Mouse (Mus musculus): ENCODE measurements around the gene Gm9732. TPM values are rescaled to one million over a fixed set of nuclear protein-coding genes. Genes with fewer than 3 reads are reported as not detected.
A peak's percentile ranks its signal among the peaks of the same experiment; 100 is the strongest.
"Not testable (repeated sequence)": the region's sequence is repeated elsewhere in the genome, so short reads cannot be mapped to it uniquely, and the experiment has no call there.

Gene Gm9732
- total RNA-seq (2022) = not detected

DNA sequence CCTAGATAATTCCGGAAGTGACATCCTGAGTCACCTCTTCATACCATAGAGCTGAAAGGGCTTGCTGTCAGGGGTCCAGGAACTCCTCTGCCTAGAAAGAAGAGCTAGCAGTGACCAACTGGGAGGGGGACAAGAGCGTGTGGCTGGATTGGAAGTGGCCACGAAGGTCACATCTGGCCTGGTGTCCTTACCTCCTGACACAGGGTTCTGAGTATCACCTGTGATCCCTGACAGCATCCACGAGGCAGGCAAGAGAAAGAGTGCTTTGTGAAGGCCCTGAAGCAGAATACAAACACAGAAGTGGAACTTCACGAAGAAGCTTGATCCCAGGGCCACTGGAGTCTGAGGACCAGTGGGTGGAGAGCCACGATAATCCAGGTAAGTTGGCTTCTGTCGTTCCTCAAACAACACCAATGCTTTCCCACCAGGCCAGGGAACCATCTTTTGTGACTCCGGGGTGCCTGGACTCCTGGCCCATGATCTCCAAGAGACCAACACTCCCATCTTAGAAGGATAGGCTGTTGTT, at the start of gene Gm9732:
Gene Gm9732 (plus strand): TSS at position 51 of the 526 bp plus-strand sequence.
- not testable (repeated sequence) for DNase-seq (ENCODE audit: low spot score in 2 of 2)

DNA sequence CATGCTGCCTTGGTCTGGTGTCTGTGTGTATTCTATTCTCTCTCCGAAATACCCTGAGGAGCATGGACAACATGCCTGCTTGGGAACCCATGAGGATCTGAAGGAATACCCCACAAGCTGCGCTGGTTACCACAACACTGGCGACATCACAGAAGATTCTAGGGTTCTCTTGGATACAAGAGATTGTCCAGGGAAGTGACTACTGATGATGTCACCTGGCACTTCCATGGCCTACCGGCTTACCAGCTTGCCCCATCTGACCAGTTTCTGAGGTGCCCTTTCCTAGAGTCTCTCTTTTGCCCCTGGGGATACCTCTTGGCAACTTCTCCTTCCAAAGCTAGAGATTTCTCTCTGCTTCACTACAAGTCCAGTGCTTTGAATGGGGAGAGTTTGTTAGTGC, 39.6 kb upstream of the Gm9732 start, which contains the start of gene Gm8122:
Gene Gm8122 (minus strand): TSS at position 101 of the 400 bp plus-strand sequence.
- not testable (repeated sequence) for DNase-seq (ENCODE audit: low spot score in 2 of 2)

DNA sequence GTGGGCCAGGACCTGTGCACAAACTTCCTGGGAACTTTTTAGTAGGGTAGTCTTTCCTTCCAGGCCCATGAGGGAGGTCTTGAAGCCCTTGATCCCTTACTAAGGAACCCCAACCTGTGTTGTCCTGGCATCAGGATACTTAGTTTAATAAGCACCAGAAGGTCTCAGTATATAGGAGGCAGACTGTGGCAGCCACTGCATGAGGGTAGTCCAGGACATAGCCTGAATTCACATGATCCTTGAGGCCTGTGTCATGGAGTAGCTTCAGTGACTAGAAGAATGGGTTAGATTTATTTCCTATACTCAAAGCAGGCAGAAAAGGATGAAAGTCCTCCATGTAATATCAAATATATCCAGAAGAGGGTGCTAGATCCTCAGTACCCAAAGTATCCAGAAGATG, 37.1 kb upstream of the Gm9732 start:
- DNase-seq (ENCODE audit: low spot score in 2 of 2) = peak in 1 of 2 experiments; percentile 17

DNA sequence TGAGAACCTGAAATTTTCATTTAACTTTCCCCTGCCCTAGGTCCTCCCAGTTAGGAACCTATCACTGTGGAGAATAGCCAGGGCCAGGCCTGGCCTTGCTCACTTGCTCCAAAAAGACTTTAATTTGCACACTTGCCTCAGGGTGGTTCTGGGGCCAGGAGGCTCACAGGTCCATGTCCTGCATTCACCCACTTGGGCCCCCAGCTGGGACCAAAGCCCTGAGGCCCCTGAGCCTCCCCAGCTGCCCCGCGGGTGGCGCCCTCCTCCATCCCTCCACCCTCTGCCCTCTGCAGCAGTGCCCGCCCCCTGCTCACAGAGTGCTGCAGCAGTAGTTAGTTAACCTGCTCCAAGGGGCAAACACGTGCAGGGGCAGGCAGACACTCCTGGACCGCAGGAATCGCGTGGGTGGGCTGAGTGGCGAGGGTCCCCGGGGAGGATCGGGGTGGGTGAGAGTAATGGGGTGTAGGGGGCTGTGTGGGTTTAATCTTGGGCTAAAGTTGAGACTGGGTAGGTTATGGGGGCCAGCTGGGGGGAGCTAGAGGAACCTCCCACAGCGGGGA, 25.1 kb upstream of the Gm9732 start:
- DNase-seq (ENCODE audit: low spot score in 2 of 2) = not testable (repeated sequence)

DNA sequence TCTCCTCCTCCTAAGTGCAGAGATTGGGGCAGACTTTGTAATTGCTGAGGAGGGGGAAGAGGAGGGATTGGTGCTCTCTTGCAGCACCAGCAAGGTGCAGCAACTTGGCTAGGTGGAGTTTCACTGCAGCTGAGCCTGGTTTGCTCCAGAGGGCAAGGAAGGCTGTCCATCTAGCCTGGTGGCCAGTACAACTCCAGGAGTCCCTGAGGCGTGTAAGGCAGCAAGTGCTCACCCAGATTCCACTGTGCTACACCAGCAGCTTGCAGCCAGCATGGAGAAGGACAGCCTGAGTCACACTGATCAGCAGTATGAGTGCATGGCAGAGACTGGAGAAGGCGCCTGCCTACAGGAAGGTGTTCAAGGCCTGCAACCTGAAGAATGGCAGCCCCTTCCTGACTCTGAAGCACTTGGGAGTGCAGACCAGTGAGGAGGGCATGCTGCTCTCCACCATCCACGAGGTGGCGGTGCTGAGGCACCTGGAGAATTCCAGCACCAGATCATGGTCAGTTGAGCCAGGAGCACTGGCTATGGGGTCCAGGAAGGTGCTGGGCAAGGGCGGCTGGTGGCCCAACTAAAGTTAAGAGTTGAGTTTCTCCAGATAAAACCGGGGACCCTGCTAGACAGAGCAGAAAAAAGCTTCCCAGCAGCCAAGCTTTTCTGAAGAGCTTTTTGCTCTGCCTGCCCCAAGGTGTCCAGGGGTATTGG, 24.1 kb upstream of the Gm9732 start:
- not testable (repeated sequence) for DNase-seq (ENCODE audit: low spot score in 2 of 2)

DNA sequence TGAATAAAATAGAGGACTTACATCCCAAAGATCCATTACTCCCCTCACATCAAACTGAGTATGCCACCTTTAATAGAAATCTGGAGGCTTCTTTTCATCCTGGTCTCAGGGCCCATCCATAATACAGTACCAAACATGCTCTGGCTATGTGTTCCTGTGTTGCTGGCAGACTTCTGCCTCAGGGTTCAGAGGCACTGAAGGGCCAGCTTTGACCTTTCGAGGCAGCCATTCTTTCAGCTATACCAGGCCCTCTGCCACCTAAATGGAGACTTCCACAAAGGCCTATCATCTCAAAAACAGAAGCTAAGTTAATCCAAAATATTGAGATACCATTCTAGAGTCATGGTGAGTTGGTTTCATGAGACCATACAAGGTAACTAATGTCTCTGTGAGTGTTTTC, 18.3 kb upstream of the Gm9732 start:
- not testable (repeated sequence) for DNase-seq (ENCODE audit: low spot score in 2 of 2)

DNA sequence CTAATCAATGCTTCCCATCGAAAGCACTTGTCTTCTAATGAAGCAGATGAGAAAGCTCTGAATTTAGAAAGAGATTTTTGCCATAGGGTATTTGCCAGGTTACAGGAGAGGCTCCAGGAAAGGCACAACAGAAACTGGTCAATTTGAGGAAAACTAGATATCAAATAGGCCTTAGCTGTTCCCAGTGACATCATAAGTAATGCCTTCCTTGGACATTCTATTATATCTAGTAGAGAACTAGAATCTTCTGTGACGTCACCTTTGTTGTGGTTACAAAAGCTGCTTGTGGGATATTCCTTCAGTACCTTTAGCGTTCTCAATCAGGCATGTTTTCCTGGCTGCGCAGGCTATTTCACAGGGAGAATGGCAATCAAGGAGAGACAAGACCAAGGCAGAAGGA, 16.5 kb upstream of the Gm9732 start, which contains the start of gene Gm8126:
Gene Gm8126 (plus strand): TSS at position 301 of the 400 bp plus-strand sequence.
- DNase-seq (ENCODE audit: low spot score in 2 of 2) = not testable (repeated sequence)

DNA sequence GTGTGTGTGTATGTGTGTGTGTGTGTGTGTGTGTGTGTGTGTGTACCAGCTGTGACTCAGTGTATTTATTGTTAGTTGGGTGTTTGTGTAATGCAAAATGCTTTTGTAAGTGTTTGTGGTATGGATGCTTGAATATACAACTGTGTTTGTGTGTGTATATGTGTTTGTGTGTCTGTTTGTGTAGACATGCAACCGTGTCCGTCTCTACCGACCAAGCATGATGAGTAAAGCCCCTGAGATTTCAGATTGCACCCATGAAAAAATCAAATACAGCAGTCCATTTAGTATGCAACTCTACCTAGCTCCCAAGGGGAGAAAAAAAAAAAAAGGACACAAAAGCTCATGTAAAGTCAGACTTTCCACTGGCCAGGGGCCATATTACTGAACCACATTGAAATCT, 11.4 kb upstream of the Gm9732 start:
- not testable (repeated sequence) for DNase-seq (ENCODE audit: low spot score in 2 of 2)

DNA sequence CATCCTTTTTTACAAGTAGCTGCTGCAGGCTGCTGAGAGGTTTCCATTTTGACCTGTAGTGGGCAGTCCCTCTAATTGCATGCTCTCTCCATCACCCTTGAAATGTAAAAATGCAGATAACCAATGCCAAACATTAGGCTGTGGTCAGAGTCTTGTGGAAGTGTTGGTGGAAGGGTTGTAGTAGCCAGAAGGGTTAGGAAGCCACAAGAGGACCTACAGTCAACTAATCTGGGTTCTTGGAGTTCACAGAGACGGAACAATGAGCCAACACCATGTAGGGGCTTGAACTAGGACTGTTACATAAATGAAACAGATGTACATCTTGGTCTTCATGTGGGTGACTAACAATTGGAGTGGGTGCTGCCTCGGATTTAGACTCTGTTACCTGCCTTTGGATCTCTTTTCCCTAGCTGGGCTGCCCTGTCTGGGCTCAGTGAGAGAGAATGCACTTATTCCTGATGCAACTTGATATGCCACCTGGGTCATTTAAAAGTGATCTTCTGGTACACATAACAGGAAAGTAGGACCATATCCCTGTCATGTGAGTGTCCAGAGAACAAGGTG, 6.2 kb upstream of the Gm9732 start:
- DNase-seq (ENCODE audit: low spot score in 2 of 2) = not testable (repeated sequence)

DNA sequence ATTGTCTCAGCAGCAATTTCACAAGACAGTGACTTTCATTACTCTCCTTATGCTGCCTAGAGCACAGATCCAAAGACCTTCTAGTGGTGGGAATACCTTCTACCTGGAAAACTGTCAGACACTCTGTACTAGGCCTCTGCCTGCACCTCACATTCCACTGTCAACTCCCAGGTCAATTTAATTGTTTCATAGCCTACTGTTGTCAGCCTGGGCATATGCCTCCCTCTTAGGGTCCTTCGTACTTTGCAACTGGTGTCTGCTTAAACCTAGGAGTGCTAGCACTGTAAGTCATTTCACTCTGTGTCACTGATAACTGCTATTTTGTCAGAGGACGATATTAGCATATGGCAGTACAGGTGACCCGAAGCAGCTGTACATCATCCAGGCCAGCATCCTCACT, 5.6 kb upstream of the Gm9732 start:
- not testable (repeated sequence) for DNase-seq (ENCODE audit: low spot score in 2 of 2)

DNA sequence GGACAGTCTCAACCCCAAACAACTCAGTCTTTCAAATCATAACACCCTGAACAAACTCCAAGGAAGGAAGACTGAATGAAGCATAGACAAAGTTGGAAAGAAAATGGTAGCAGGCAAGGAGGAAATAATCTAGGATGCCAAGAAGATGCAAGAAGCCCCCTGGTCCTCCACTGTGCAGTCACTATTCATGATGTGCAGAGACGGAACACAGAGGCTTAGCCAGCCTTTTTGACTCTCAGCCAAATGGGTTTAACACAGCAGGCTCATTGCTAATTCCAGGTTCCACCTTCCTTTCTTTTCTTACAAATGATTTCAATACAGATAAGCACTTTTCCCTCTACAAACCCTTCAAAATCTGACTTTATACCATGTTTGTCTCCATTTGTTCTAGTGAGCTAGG, 1.7 kb upstream of the Gm9732 start:
- DNase-seq (ENCODE audit: low spot score in 2 of 2) = not testable (repeated sequence)

DNA sequence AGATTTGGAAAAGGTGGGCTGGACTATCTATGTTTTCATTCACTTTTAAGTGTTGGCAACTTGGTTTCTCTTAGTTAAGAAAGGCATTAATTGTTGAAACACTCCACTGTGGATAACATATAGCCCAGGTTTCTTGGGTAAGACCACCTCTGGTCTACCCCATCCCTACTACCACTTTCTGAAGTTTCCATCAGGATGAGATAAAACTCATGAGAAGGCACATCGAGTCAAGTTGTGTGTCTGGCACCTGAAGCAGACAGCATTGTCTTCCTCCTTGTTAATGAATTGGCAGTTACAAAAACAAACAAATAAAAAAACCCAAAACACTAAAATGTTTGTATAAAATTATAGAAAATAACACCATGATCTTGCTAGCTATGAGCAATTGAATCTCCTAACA, 916 bp downstream of the Gm9732 start:
- DNase-seq (ENCODE audit: low spot score in 2 of 2) = not testable (repeated sequence)

DNA sequence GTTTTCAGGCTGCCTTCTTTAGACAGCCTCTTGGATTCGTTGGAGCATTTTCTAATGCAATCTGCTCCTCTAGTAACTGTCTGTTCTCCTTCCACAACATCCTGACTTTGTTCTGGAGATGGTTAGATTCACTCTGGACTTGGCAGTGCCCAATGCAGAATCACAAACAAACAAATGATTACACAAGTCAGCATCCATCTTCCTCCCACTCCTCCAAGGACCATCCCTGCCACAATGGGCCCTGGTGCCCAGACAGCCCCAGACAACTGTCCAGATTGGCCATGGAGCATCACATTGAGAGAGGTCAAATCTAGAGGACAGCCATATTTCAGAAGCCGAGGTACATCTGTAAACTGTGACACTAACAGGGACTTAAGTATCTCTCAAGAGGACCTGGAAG, 2.6 kb downstream of the Gm9732 start:
- DNase-seq (ENCODE audit: low spot score in 2 of 2) = not testable (repeated sequence)

DNA sequence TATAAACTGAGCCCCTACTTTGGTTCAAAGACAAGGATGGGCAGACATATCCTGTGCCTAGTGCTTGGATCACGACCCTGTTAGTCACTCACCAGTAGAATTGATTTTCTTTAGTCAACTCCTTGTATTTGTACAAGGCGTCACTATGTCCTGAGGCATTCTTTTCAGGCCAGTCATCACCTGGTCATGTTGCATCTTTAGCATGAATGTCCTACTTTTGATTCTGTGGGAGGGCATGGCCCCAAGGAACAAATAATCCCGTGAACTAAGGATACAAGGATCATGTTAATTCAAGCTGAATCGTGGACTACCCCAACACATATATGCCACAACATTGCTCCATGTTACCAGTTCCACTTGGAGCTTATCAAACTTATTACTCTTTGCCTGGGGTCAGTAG, 3.3 kb downstream of the Gm9732 start:
- not testable (repeated sequence) for DNase-seq (ENCODE audit: low spot score in 2 of 2)

DNA sequence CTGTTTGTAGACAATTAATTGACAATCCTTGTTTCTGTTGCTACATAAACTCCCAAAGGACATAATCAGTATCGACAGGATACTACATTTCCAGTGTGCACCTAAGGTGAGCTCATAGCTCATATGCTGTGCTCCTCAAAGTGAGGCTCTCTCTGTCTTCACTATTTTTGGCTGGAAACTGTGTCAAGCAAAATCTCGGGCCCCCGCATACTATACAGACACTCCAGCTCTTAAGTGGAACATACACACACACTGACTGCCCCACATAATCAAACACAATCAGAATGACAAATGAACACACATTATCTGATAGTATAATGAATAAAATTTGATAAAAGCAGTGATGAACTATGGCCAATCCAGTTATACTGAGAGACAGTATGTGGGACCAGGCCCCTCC, 3.8 kb downstream of the Gm9732 start:
- DNase-seq (ENCODE audit: low spot score in 2 of 2) = not testable (repeated sequence)

DNA sequence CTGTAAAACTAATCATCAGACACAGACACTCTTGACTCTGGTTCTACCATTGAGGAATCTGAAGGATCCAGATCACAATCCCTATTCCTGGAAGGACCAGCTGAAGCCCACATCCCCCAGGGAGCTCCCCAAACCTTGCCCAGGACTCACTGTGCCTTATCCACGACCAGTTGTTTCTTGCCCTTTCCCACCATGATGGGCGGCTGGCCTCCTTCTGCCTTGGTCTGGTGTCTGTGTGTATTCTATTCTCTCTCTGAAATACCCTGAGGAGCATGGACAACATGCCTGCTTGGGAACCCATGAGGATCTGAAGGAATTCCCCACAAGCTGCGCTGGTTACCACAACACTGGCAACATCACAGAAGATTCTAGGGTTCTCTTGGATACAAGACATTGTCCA, 18.7 kb downstream of the Gm9732 start, which contains the start of gene Gm8127:
Gene Gm8127 (minus strand): TSS at position 330 of the 400 bp plus-strand sequence.
- not testable (repeated sequence) for DNase-seq (ENCODE audit: low spot score in 2 of 2)

DNA sequence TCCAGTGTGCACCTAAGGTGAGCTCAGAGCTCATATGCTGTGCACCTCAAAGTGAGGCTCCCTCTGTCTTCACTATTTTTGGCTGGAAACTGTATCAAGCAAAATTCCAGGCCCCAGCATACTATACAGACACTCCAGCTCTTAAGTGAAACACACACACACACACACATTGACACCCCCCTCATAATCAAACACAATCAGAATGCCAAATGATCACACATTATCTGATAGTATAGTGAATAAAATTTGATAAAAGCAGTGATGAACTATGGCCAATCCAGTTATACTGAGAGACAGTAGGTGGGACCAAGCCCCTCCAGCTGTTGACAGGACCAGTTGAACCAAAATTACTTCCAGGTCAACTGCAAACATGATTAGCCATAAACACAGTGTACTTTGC, 44.7 kb downstream of the Gm9732 start:
- not testable (repeated sequence) for DNase-seq (ENCODE audit: low spot score in 2 of 2)

DNA sequence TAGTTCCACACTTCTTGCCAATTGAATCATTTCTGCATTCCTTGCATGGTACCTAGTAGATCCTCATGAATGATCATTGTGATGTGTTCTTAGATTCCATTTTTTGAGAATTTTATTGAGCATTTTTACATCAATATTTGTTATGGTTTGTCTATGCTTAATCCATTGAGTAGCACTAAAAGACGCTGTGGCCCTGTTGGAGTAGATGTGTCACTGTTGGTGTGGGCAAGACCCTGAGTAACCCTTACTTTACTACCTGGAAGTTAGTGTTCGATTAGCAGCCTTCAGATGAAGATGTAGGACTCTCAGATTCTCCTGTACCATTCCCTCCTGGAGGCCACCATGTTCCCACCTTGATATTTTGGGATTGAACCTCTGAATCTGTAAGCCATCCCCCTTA, 53.8 kb downstream of the Gm9732 start:
- not testable (repeated sequence) for DNase-seq (ENCODE audit: low spot score in 2 of 2)

DNA sequence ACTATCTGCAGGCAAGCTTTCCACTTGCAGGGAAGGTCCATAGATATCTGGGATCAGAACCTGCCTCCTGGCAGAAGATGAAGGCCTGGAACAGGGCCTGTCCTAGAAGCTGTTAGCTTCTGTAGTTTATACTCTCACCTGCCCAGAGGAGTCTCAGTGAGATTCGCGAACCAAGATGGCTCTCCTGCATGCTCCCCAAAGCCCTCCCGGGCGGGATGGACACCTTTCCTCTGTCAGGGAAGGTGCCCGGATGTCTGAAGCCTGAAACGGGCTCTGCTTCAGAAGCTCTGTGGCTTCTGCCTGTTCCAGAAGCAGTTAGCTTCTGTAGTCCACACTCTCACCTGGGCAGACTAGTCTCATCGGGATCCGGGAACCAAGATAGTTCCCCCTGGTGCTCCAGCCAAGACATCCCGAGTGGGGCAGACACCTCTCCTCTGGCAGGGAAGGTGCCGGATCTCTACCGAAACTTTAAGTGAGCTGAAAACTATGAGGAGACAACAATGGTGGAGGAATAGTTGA, 56.6 kb downstream of the Gm9732 start:
- DNase-seq (ENCODE audit: low spot score in 2 of 2) = not testable (repeated sequence)

DNA sequence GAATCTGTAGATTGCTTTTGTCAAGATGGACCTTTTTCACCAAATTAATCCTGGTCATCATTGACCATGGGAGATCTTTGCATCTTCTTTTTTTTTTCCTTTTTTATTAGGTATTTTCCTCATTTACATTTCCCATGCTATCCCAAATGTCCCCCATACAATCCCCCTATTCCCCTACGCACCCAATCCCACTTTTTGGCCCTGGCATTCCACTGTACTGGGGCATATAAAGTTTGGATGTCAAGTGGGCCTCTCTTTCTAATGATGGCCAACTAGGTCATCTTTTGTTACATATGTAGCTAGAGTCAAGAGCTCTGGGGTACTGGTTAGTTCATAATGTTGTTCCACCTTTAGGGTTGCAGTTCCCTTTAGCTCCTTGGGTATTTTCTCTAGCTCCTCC, 62.8 kb downstream of the Gm9732 start:
- not testable (repeated sequence) for DNase-seq (ENCODE audit: low spot score in 2 of 2)

DNA sequence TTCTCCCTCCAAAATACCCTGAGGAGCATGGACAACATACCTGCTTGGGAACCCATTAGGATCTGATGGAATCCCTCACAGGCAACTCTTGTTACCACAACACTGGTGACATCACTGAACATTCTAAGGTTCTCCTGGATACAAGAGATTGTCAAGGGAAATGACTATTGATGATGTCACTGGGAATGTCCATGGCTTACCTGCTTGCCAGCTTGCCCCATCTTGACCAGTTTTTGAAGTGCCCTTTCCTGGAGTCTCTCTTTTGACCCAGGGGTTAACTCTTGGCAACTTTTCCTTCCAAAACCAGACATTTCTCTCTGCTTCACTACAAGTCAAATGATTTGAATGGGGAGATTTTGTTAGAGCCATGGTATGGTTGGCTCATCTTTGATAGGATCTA, 72.9 kb downstream of the Gm9732 start, which contains the start of gene 1700001F09Rik:
Gene 1700001F09Rik (minus strand): TSS at position 101 of the 400 bp plus-strand sequence.
- not testable (repeated sequence) for DNase-seq (ENCODE audit: low spot score in 2 of 2)

DNA sequence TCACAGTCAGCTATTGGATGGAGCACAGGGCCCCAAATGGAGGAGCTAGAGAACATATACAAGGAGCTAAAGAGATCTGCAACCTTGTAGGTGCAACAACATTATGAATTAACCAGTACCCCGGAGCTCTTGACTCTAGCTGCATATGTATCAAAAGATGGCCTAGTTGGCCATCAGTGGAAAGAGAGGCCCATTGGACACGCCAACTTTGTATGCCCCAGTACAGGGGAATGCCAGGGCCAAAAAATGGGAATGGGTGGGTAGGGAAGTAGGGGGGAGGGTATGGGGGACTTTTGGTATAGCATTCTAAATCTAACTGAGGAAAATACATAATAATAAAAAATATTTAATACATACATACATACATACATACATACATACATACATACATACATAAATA, 78.1 kb downstream of the Gm9732 start:
- DNase-seq (ENCODE audit: low spot score in 2 of 2) = not testable (repeated sequence)

Measured in layer of hippocampus, adult 8-10 months (tissue).